Mouse (Mus musculus) macrophage (primary cell): ENCODE data around the gene Fam69a. TPM values are rescaled to one million over a fixed set of nuclear protein-coding genes. Genes with fewer than 3 reads are reported as not detected.
"Not testable (repeated sequence)": the region's sequence is repeated elsewhere in the genome, so short reads cannot be mapped to it uniquely, and the experiment has no call there.

ENCODE experiments used
- H3K27ac ChIP-seq: fragments of 350-480 bp; formaldehyde crosslinking; 2 replicates; pipeline ENCODE4 v1.9.0; 2021
- H3K36me3 ChIP-seq: fragments of 350-480 bp; formaldehyde crosslinking; 2 replicates; pipeline ENCODE4 v1.9.0; 2021; ENCODE audit errors: inconsistent target
- H3K4me3 ChIP-seq: fragments of 350-480 bp; formaldehyde crosslinking; 2 replicates; pipeline ENCODE4 v1.9.0; 2021; ENCODE audit errors: inconsistent target
- H3K79me2 ChIP-seq: fragments of 350-480 bp; formaldehyde crosslinking; 2 replicates; pipeline ENCODE4 v1.9.0; 2021; ENCODE audit errors: inconsistent target
- WGBS: methylation state at CpG from one replicate; pipeline ENCODE4 v1.1.7; 2026; ENCODE audit warnings: inconsistent platforms; ENCODE audit not compliant: missing documents; 5-methylcytosine and 5-hydroxymethylcytosine counted together
- polyA plus RNA-seq: library from polyadenylated mRNA; stranded (reverse); fragments of 250-400 nt; gene quantifications from 3 replicates; pipeline ENCODE4 v1.2.4, GENCODE M21; 2018; ENCODE audit warnings: inconsistent platforms

Fam69a gene
- polyA plus RNA-seq, 1 experiment from 2014 or later: 18.7 TPM

GRCm38 (mm10) chr5:107969818-107970217 is 17.1 kb downstream of the Fam69a start:
- peaks cover 91% of the 10 kb centered on the region for H3K79me2 ChIP-seq
- H3K36me3 ChIP-seq, H3K4me3 ChIP-seq, H3K27ac ChIP-seq: not testable (repeated sequence)
- WGBS: 100% methylated on average over 1 of the region's 1 CpGs

- no peak overlapping the region for H3K4me3 ChIP-seq
- H3K27ac ChIP-seq: 0 out of 2 replicates have a peak overlapping the region, but pooled peaks have one; percentile 10
- H3K36me3 ChIP-seq: no peaks in the 10 kb centered on the region
- H3K79me2 ChIP-seq: peaks cover 94% of the 10 kb centered on the region
- WGBS: 81% methylated on average over 3 of the region's 3 CpGs
Observed at GRCm38 (mm10) chr5:107968079-107968478, 18.8 kb downstream of the Fam69a start.

DNA sequence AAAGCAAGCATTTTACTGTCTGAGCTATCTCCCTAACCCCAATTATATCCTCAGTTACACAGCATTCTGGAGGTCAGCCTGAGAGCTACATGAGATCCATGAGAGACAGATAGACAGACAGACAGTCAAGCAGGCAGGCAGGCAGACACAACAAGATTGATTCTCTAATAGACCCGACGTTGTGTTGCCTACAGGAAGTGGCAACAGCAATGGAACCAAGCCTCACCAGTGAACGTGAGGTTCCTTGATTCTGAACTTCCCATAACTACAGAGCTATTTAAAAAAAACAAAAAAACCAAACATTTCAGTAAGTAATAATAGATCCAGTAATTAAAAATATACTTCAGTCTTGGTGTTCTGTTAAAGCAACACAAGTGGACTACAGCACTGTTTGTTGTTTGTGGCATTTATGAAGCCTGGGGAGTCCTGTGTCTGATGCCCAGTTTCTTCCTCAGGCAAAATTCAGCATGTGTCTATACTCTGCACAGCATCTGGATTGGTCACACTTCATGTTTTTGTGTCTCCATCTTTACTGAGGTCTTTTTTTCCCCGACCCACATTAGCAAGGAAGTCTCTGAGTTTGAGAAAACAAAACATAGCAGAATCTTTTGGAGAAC is 19.9 kb downstream of the Fam69a start:
- peak overlapping the region; percentile 51 for H3K27ac ChIP-seq
- peaks cover 94% of the 10 kb centered on the region for H3K79me2 ChIP-seq
- H3K4me3 ChIP-seq: no peak overlapping the region
- H3K36me3 ChIP-seq: no peaks in the 10 kb centered on the region
- 15% methylated on average over 4 of the region's 4 CpGs for WGBS

- Histone ChIP-seq H3K79me2 (peaks cover 92% of the 10 kb centered on the region), H3K36me3 (no peaks in the 10 kb centered on the region), H3K27ac (peak overlapping the region; percentile 51), H3K4me3 (no peak overlapping the region)
- 15% methylated on average over 3 of the region's 3 CpGs for WGBS
Observed at GRCm38 (mm10) chr5:107966156-107966555, 20.7 kb downstream of the Fam69a start.

DNA sequence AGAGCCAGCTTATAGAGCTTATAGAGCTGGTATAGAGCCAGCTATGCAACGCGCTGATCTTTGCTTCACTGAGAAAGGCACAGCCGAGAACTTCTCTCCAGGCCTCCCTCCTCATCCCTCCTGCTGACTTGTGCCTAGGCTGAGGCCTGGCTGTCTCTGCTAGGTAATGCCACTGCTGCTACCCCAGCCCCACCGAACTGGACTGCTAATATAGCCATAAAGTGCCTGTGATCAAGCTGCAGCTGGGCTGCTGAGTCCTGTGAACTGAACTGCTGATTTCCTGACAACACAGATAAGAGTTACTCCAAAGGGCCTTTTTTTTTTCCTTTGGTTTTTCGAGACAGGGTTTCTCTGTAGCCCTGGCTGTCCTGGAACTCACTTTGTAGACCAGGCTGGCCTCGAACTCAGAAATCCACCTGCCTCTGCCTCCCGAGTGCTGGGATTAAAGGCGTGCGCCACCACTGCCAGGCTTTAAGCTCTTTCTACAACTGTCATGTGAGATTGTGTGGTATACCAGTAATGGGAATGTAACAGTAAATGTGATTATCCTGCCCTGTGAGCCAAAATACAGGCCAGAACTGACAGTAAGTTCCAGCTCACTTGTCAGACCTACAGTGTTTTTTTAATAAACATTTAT is 21.4 kb downstream of the Fam69a start:
- 76% methylated on average over 7 of the region's 9 CpGs for WGBS
- Histone ChIP-seq H3K79me2 (peaks cover 85% of the 10 kb centered on the region), H3K36me3 (no peaks in the 10 kb centered on the region), H3K4me3 (no peak overlapping the region), H3K27ac (peak overlapping the region; percentile 51; the same call in 1 of the 2 replicates)

GRCm38 (mm10) chr5:107964031-107964758 is 22.7 kb downstream of the Fam69a start:
- WGBS: 84% methylated on average over 2 of the region's 2 CpGs
- Histone ChIP-seq H3K36me3 (no peaks in the 10 kb centered on the region), H3K27ac (no peak overlapping the region), H3K4me3 (no peak overlapping the region), H3K79me2 (peaks cover 86% of the 10 kb centered on the region)

GRCm38 (mm10) chr5:107961438-107962251 is 25.2 kb downstream of the Fam69a start:
- peaks cover 91% of the 10 kb centered on the region for H3K79me2 ChIP-seq
- H3K27ac ChIP-seq: peak overlapping the region; percentile 50
- H3K36me3 ChIP-seq: no peaks in the 10 kb centered on the region
- WGBS: 21% methylated on average over 16 of the region's 16 CpGs
- H3K4me3 ChIP-seq: peak overlapping the region; percentile 8; the same call in 1 of the 2 replicates

- WGBS: 28% methylated on average over 14 of the region's 14 CpGs
- Histone ChIP-seq H3K79me2 (peaks cover 91% of the 10 kb centered on the region), H3K36me3 (no peaks in the 10 kb centered on the region), H3K4me3 (peak overlapping the region; percentile 8; the same call in 1 of the 2 replicates), H3K27ac (peak overlapping the region; percentile 50)
Observed at GRCm38 (mm10) chr5:107960532-107961202, 26.2 kb downstream of the Fam69a start.

DNA sequence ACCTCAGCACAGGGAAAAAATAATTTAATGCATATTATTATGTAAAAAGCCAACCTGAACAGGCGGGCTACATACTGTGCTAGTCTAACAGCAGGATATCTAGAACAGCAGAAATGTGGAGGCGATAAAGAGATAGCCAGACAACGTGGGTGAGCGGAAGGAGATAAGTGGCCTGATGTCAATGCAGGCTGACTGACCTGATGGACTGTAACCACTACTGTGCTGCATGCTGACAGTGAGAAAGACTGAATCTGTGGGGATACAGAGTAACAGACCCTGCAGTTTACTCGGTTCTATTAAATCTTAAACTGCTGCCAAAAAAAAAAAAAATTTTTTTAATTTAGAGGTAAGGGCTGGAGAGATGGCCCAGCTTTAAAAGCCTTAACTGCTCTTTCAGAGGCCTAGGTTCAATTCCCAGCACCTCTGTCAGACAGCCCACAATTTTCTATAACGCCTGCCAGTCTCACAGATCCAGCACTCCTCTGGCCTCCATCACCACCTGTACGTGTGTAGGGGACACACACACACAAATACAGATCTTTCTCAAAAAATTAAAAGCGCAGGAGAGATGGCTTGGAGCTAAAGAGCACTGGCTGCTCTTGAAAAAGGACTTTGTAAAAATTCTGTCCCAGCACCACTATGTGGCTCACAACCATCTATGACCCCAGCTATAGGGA is 27.1 kb downstream of the Fam69a start:
- 98% methylated on average over 7 of the region's 8 CpGs for WGBS
- Histone ChIP-seq H3K36me3 (no peaks in the 10 kb centered on the region), H3K4me3 (no peak overlapping the region), H3K79me2 (peaks cover 91% of the 10 kb centered on the region), H3K27ac (peak overlapping the region; percentile 50; the same call in 1 of the 2 replicates)

- 19% methylated on average over 5 of the region's 5 CpGs for WGBS
- Histone ChIP-seq H3K4me3 (no peak overlapping the region), H3K79me2 (peaks cover 82% of the 10 kb centered on the region), H3K36me3 (no peaks in the 10 kb centered on the region), H3K27ac (peak overlapping the region; percentile 84)
Observed at GRCm38 (mm10) chr5:107950643-107951042, 36.2 kb downstream of the Fam69a start.

DNA sequence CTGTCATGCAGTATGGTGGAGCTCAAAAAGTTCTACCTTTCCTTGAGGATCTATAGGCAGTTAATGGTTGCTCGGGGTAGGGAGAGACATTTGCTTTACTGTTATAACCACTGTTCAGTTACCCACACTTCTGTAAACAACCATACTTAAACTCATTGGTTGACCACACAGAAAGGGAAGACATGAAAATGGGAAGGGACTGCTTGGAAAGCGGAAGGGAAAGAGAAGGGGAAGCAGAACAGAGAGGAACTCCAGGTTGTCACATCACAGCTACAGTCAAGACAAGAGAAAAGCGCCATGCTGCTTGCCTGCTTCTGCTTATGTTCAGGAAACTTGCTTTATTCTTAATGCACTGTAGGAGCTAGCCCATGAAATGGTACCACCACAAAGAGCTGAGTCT is 37.3 kb downstream of the Fam69a start:
- WGBS: 0% methylated on average over 3 of the region's 3 CpGs
- H3K4me3 ChIP-seq: no peak overlapping the region
- peaks cover 82% of the 10 kb centered on the region for H3K79me2 ChIP-seq
- H3K27ac ChIP-seq: peak overlapping the region; percentile 84
- no peaks in the 10 kb centered on the region for H3K36me3 ChIP-seq

DNA sequence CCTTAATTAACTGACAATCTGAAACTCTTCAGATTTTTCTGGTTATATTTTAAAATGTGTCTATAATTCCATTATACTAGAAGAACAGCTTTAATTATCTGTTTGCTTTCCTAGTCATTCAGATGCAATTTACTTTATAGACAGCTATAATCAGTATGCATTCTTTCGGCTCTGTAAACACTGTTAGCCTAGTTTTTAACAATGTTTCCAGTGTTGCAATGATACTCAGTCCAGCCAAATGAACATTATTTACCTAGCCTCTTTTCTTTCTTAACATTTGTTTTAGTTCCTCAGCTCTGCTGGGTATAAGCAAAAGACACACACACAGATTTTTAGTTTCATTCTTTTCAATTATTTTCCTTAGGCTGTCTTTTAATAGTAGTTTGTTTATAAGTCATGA is 38.0 kb downstream of the Fam69a start:
- no peaks in the 10 kb centered on the region for H3K36me3 ChIP-seq
- peaks cover 82% of the 10 kb centered on the region for H3K79me2 ChIP-seq
- peak overlapping the region; percentile 84 for H3K27ac ChIP-seq
- H3K4me3 ChIP-seq: no peak overlapping the region
- 93% methylated on average over 1 of the region's 1 CpGs for WGBS

DNA sequence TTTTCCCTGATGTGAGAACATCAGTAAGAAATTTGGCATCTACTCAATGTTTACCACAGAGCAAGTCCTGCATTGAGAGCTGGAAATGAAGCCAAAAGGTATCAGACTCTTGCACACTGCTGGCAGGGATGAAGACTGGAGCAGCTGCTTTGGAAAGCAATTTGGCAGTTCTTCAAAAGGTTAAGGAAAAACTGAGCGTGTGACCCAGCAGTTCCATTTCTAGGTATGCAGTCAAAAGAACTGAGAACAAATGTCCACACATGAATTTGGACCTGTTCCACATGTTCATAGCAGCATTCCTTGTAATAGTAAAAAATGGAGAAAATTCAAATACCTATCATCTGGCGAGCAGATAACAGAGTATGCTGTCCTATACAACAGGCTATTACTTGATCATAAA is 39.3 kb downstream of the Fam69a start:
- 90% methylated on average over 2 of the region's 2 CpGs for WGBS
- Histone ChIP-seq H3K79me2 (peaks cover 82% of the 10 kb centered on the region), H3K4me3 (no peak overlapping the region), H3K27ac (peak overlapping the region; percentile 68), H3K36me3 (no peaks in the 10 kb centered on the region)
